Mouse (Mus musculus) liver, postnatal 0 days (tissue): ENCODE measurements at regions not wholly inside any gene's neighbourhood (a gene's known extent, or its start where the extent isn't known, plus 50 kb on each side); places are given as distances from the start of the nearest gene placed in this dataset.

ENCODE experiments used
- CTCF ChIP-seq: sonication (generic); IDR thresholded peaks from 2 replicates; pipeline ENCODE4 v1.5.1; 2016; ENCODE audit warnings: antibody characterized with exemption, low read depth
- EP300 ChIP-seq: IDR thresholded peaks from 2 replicates; pipeline ENCODE4 v1.6.1; 2016; ENCODE audit warnings: antibody characterized with exemption, low read depth, mild to moderate bottlenecking

- TF ChIP-seq CTCF (no peak), EP300 (no peak)
These were observed 342.1 kb downstream of the Rapgef2 start for GRCm38 (mm10) chr3:78944185-78944584.
